Mouse (Mus musculus) erythroblast, embryonic 14.5 days (primary cell): ENCODE measurements around the gene Rnf103.

Experiments used
- GATA1 ChIP-seq: IDR thresholded peaks from 2 replicates; pipeline ENCODE4 v1.6.1; 2012; ENCODE audit warnings: low read length, inconsistent platforms, mixed read lengths
- TAL1 ChIP-seq: IDR thresholded peaks from 3 replicates; pipeline ENCODE4 v1.6.1; 2012; ENCODE audit warnings: low read length, inconsistent platforms, mixed read lengths

DNA sequence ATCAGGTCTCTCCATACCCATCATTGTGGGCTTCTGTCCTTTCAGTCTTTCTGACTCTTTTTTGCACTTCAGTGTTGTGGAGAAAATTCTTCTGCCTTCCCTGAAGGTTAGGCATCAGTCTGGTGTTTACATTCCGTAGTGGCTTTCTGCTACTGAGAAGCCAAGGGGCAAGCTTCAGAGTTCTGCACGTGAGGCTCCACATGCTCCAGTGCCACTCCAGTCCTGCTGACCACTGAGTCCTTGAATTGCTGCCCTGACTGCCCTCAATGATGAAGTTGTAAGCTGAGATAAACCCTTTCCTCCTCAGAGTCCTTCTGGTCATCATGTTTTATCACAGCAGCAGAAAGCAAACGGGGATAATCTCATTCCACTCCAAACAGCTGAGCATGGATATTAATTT is 24.4 kb upstream of the Rnf103 start:
- TF ChIP-seq TAL1 (no peak), GATA1 (no peak)
